Mouse (Mus musculus) olfactory bulb, adult 2 months (tissue): ENCODE data around the gene Rgr.

Experiments used
- CTCF ChIP-seq: fragments of 200-500 bp; IDR thresholded peaks from 2 replicates; pipeline ENCODE4 v1.5.1; 2012; ENCODE audit warnings: low read depth, mild to moderate bottlenecking, low read length, moderate library complexity; ENCODE audit not compliant: insufficient read depth
- POLR2A ChIP-seq: fragments of 200-500 bp; IDR thresholded peaks from 2 replicates; pipeline ENCODE4 v1.6.1; 2012; ENCODE audit warnings: mild to moderate bottlenecking, low read depth, low read length, moderate library complexity; ENCODE audit not compliant: insufficient read depth

GRCm38 (mm10) chr14:37028555-37028954 lies 20.2 kb downstream of the Rgr start:
- TF ChIP-seq CTCF (no peak), POLR2A (no peak)
